Mouse (Mus musculus) spleen, postnatal 14 days (tissue): ENCODE results near the gene Gm3336.

Experiments
- DNase-seq, 2 experiments: peaks; one replicate each; pipeline ENCODE4 v3.0.0; 2021 to 2022; ENCODE audit warnings: low spot score in 2 of 2

Gene Gm3336

DNA sequence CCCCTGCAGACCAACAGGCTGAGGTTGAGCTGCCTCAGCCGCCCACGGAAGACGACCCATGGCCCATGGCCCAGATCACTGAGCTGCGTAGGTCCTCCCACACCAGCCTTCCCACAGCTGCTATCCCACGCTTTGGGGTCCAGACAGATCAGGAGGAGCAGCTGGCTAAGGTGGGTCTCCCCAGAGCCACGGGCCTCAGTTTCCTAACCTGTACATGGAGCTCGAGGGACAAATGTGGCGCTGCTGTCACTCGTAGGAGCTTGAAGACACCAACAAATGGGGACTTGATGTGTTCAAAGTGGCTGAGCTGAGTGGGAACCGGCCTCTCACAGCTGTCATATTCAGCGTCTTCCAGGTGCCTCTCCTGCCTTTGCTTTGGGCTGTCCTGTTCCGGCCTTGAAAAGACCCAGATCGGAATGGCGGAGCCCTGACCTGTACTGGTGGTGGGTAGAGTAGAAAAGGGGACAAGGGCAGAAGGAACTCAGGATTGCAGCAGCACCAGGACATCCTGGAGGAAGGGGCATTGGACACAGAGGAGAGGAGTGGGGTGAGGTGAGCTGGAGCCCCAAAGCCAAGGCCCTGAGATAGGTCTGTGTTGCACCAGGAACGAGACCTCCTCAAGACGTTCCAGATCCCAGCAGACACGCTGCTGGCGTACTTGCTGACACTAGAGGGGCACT is 29.0 kb downstream of the Gm3336 start:
- DNase-seq = no peak

DNA sequence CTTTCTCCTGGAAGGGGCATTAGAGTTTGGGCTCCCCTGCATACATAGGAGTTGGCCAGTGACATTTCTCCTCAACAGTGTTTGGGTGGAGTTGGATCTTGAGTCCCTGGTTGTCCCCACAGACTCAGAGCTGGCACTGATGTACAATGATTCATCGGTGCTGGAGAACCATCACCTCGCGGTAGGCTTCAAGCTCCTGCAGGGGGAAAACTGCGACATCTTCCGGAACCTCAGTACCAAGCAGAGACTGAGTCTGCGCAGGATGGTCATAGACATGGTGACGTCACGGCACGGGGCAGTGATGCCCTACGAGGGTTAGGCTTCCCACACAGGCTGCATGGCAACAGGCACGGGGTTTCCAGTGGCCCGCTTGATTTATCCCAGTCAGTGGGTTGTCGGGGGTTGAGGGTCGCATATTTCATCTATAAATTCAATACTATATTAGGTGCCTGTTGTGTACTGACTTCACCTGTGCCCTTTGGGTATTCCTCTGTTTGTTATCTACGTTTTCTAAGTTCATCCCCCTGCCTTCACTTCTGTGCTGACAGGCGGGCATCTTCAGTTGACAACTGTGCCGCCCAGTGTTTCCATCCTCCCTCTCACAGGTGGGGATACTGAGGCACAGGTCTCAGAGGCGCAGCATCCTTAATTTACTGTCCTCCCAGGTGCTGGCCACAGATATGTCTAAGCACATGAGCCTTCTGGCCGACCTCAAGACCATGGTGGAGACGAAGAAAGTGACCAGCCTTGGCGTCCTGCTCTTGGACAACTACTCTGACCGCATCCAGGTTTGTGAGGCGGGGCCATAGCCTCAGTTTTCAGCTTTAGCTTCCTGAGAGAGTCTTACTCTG is 30.1 kb downstream of the Gm3336 start:
- no peak for DNase-seq

DNA sequence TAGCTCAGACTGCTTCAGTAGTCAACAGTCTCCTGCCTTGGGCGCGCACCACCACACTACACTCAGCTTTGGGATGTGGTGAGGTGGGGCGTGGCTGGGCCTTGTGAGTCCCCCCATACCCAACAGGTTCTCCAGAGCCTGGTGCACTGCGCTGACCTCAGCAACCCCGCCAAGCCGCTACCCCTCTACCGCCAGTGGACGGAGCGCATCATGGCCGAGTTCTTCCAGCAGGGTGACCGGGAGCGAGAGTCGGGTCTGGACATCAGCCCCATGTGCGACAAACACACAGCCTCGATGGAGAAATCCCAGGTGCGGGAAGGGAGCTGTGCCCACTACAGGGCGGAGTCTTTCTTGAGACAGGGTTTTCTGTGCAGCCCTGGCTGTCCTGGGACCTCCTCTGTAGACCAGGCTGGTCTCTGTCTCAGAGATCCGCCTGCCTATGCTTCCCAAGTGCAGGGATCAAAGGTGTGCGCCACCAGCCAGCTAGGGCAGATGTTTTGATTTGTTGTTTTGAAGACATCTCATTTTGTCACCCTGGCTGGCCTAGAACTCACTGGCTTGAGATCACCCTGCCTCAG is 30.8 kb downstream of the Gm3336 start:
- no peak for DNase-seq

- no peak for DNase-seq
These were observed 31.9 kb downstream of the Gm3336 start for GRCm38 (mm10) chr8:70750128-70750680.

DNA sequence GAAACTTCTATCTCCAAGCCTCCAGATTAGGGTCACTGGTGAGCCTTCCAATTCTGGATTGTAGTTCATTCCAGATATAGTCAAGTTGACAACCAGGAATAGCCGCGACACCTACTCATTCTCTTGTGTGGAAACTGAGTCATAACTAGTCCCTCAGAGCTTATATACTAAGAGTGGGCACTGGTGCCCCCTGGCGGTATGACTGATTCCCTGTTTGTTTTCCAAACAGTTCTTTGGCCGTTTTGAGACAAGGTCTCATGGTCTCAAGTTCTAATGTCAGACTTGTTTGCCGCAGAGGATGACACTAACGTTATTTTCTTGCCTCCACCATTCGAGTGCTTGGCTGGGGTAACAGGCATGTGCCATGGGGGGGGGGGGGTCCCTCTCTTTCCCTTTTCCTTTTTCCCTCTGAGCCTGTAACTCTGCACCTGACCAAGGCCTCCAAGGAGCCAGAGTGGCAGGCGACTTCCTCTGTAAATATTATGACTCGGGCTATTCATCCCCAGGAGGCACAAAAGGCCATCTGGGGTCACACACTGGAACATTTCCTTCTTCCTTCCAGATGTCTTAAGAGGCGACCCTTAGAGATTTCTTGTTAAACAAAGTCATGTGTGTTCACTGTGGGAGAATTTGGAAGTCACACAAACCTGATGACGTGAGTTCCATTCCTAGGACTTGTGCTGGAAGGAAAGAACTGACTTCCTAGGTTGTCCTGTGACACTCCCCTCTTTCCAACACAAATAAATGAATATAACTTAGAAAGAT is 33.8 kb downstream of the Gm3336 start:
- peak; percentile 57 to 76 for DNase-seq

GRCm38 (mm10) chr8:70753151-70753550 is 34.8 kb downstream of the Gm3336 start:
- peak; percentile 51 to 68 for DNase-seq

- peak; percentile 89 to 93 for DNase-seq
These were observed 35.9 kb downstream of the Gm3336 start, which contains the start of gene Rab3a for GRCm38 (mm10) chr8:70754043-70754870. Gene Rab3a, plus strand, starts transcription at chr8:70754679.

DNA sequence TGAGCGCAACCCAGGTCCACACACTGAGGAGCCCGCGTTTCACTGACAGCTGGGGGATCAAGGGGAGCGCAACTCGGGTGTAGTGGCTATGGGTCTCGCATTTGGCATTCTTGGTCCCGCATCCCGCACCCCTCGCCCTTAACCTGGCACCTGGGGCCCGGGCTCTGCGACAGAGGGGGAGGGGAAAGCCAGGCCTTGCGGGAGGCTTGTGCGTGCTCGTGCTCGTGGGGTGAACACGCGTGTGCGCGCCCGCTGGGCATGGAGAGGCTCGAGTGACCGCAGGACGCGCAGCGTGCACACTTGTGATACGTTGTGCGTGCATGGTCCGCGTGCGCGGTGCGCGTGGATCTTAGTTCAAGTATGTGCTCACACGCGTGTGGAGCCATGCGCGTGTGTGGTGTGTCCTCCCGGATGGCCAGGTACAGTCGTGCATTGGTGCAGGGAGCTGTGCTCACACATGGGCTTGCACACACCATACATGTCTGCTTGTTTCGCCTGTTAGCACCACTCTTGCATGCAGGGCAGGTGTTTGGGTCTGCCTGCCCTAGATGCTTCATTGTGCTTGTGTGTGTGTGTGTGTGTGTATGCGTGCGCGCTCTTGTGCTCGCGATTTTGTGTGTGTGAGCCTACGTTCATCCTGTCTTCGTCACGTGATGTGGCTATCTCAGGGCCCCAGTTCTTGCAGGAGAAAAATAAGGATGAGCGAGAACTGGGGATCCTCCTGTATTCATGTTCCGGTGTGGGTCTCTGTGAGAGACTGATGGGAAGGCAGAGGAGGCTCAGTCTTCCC is 36.7 kb downstream of the Gm3336 start:
- DNase-seq = no peak

GRCm38 (mm10) chr8:70755661-70756475 is 37.5 kb downstream of the Gm3336 start:
- no peak for DNase-seq

GRCm38 (mm10) chr8:70756476-70757040 is 38.2 kb downstream of the Gm3336 start:
- no peak for DNase-seq

DNA sequence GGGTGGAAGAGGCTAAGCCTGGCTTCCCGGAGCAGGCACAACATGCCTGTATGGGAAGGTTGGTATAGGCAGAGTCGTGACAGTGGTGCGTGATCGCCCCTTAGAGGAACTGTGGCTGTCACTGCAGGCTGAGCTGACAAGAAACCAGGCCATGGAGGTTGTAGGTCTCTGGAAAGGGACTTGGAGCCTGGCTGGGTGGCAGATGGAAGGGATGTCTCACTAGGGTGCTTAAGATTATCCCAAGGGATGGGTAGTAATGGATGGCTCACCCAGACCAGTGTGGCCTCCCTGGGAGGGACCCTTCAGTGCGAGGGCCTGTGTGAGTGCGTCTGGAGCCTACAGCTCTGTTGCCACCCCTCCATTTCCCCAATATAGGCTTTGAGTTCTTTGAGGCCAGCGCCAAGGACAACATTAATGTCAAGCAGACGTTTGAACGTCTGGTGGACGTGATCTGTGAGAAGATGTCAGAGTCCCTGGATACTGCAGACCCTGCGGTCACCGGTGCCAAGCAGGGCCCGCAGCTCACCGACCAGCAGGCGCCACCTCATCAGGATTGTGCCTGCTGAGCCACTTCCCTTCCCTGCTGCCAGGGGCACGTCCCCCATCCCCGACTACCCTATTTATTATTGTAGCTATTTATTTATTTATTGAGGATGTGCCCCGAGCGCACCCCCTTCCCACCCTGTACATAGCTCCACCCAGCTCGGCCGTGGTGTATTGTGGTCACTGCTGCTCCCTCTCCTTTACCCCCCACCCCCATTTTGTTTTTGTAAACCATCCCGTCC is 39.4 kb downstream of the Gm3336 start:
- no peak for DNase-seq

DNA sequence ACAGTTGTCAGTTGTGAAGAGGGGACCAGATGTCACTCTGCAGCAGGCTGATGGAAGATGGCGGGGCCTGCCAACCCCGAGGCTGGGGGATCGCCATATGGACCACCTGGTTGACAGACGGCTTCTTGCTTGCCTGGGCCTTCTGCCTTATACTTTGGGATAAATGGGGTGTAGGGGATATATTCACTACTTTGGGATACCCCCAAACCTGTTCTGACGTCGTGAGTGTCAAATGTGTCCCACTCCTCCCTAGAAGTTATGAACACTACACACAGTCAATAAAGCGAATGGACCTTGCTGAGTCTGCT is 39.9 kb downstream of the Gm3336 start:
- DNase-seq = no peak

DNA sequence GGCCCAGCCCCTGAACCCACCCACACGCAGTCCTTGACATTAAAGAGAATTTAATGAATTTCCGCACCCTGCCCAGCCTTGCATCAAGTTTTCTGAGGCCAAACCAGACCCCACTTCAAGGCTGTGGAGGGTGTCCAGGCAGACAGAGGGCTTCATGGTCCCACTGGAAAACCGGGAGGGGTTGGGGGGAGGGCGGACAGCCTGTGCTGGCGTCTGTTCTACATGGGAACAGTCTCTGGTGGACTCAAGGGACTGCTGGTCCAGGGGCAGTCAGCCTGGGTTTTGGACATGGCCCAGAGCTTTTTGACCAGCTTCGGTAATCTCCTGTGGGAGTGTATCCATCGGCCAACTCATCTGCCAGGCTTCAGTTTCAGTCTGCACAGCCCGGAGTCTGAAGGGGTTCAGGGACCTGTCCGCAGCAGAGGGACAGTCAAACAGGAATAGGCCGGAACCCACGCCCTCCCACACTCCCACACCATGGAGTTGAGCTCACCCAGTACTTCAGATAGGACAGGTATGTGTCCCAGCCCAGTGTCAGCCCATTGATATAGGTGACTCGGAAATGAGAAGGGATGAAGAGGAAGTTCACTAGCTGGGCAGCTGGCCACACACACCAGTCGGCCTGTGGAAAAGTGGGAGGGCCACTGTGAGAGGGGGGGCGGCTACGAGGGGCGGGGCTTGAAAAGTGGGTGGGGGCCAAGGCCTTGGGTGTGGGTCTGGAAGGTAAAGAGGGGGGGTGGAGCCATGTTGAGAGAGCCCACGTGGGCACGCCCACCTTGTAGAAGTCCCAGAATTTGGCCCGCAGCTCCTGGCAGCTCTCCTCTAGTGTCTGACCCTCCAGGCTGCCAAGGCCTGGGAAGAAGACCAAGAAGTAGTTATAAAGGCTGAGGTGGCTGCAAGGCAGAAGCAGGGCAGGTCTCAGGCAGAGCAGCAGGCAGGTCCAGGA is 40.5 kb downstream of the Gm3336 start:
- no peak for DNase-seq

DNA sequence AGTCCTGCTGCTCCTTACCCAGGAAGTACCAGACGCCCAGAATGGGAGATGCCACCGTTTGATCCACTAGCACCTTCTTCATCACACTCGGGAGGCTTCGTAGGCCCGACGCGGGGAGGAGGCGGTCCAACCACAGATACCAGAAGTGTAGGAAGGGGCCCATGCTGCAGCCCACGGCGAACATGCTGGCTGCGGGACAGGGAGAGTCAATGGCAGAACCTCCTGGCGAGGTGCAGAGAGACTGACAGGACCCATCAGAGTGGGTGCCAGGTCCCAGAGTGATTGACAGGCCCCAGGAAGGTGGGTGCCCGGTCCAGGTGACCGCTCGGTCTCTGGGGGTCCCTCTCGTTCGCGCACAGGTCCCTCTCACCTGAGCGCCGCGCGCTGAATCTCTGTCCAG is 42.0 kb downstream of the Gm3336 start:
- DNase-seq = no peak

GRCm38 (mm10) chr8:70760775-70761406 is 42.5 kb downstream of the Gm3336 start, which contains the start of gene Mpv17l2:
Gene Mpv17l2, minus strand, starts transcription at chr8:70760946.
- peak; percentile 90 to 91 for DNase-seq

GRCm38 (mm10) chr8:70762118-70762517 is 43.8 kb downstream of the Gm3336 start:
- no peak for DNase-seq
